8 mouse cellular contexts compared by ENCODE assay signal in the genomic region with DNA sequence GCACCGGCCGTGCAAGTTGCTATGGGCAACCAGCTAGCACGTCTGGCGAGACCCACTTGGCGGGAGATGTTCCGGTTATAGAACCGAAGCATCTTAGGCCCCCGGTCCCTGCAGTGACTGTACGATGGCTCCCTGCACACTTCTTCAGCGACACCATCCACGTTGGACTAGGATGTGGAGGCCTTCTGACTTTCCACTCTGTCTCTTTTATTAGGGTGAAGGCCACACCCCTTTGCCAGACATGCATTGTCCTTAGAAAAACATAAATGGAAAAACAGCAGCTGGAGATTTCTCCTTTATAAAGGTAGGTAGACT. TPM values are rescaled to one million over a fixed set of nuclear protein-coding genes. Genes with fewer than 3 reads are reported as not detected.
A peak's percentile ranks its signal among the peaks of the same experiment; 100 is the strongest.
DNase-seq lines count a peak whose midpoint lies in the region; ATAC-seq and TF ChIP-seq lines count a peak whose summit lies in the region.

No protein-coding gene starts in this region.

- peak overlapping the region; percentile 77 for H3K9ac ChIP-seq in kidney, embryonic 16.5 days (replicated peaks; ENCODE audit: low read length)
- peak overlapping the region; percentile 74 for H3K9ac ChIP-seq in hindbrain, postnatal 0 days (replicated peaks; ENCODE audit: low read length)
- H3K9ac ChIP-seq in midbrain, postnatal 0 days (replicated peaks; ENCODE audit: low read length, poor library complexity, severe bottlenecking): peak overlapping the region; percentile 70

- TF ChIP-seq CTCF in hindbrain, postnatal 0 days (IDR thresholded peaks at IDR 0.05; ENCODE audit: low read depth): no peak
- no peak for TF ChIP-seq CTCF in midbrain, postnatal 0 days (IDR thresholded peaks at IDR 0.05)

- H3K36me3 ChIP-seq in kidney, embryonic 16.5 days (ENCODE audit: insufficient read depth, low read length): peaks cover 25% of the 10 kb centered on the region
- peaks cover 30% of the 10 kb centered on the region for H3K36me3 ChIP-seq in embryonic facial prominence, embryonic 10.5 days (replicated peaks)
- H3K36me3 ChIP-seq in hindbrain, postnatal 0 days (ENCODE audit: insufficient read depth, low read length): peaks cover 9% of the 10 kb centered on the region; the same call in 1 of the 2 replicates
- peaks cover 6% of the 10 kb centered on the region for H3K36me3 ChIP-seq in midbrain, postnatal 0 days (ENCODE audit: insufficient read depth, low read length)

- peak overlapping the region; percentile 75 for H3K4me2 ChIP-seq in kidney, embryonic 16.5 days (replicated peaks; ENCODE audit: low read depth, low read length)
- H3K4me2 ChIP-seq in hindbrain, postnatal 0 days (ENCODE audit: low read depth, low read length): peak overlapping the region; percentile 75
- peak overlapping the region; percentile 57 for H3K4me2 ChIP-seq in midbrain, postnatal 0 days (ENCODE audit: low read depth, low read length, poor library complexity, severe bottlenecking)

- peak overlapping the region; percentile 71 for H3K4me3 ChIP-seq in kidney, embryonic 16.5 days (ENCODE audit: low read length)
- H3K4me3 ChIP-seq in embryonic facial prominence, embryonic 10.5 days: peak overlapping the region; percentile 80
- peak overlapping the region; percentile 65 for H3K4me3 ChIP-seq in hindbrain, postnatal 0 days (ENCODE audit: low read length)
- H3K4me3 ChIP-seq in midbrain, postnatal 0 days (ENCODE audit: low read depth, low read length): peak overlapping the region; percentile 57

- H3K4me1 ChIP-seq in kidney, embryonic 16.5 days (ENCODE audit: insufficient read depth, low read length): peaks cover 7% of the 10 kb centered on the region
- H3K4me1 ChIP-seq in embryonic facial prominence, embryonic 10.5 days: peaks cover 13% of the 10 kb centered on the region
- H3K4me1 ChIP-seq in hindbrain, postnatal 0 days (ENCODE audit: insufficient read depth, low read length): peaks cover 4% of the 10 kb centered on the region; the same call in 1 of the 2 replicates
- peaks cover 6% of the 10 kb centered on the region; the same call in 1 of the 2 replicates for H3K4me1 ChIP-seq in midbrain, postnatal 0 days (ENCODE audit: insufficient read depth, low read length)

- DNase-seq in kidney, postnatal 14 days: no peak
- no peak for DNase-seq in embryonic facial prominence, embryonic 10.5 days (ENCODE audit: low spot score)
- DNase-seq in hindbrain, postnatal 0 days (ENCODE audit: low spot score): no peak
- no peak for DNase-seq in midbrain, postnatal 0 days (ENCODE audit: low spot score)
- DNase-seq in T-cell, adult 2 months (ENCODE audit: low spot score): no peak
- DNase-seq in cerebellum, adult 8-10 months: no peak
- no peak for DNase-seq in spleen, adult 18-20 months

- peak overlapping the region; percentile 90 for H3K27ac ChIP-seq in kidney, embryonic 16.5 days (ENCODE audit: low read length)
- peak overlapping the region; percentile 91 for H3K27ac ChIP-seq in embryonic facial prominence, embryonic 10.5 days (replicated peaks)
- H3K27ac ChIP-seq in hindbrain, postnatal 0 days: peak overlapping the region; percentile 86
- H3K27ac ChIP-seq in midbrain, postnatal 0 days (ENCODE audit: low read depth, low read length): peak overlapping the region; percentile 75

- H3K27me3 ChIP-seq in kidney, embryonic 16.5 days (ENCODE audit: insufficient read depth, low read length): no peaks in the 10 kb centered on the region
- H3K27me3 ChIP-seq in embryonic facial prominence, embryonic 10.5 days (replicated peaks; ENCODE audit: low read depth, poor library complexity, severe bottlenecking): no peaks in the 10 kb centered on the region
- no peaks in the 10 kb centered on the region for H3K27me3 ChIP-seq in hindbrain, postnatal 0 days (ENCODE audit: insufficient read depth, low read length)
- no peaks in the 10 kb centered on the region for H3K27me3 ChIP-seq in midbrain, postnatal 0 days (ENCODE audit: insufficient read depth, low read length)

- ATAC-seq in kidney, embryonic 16.5 days (ENCODE audit: low FRiP score, low TSS enrichment): no peak
- no peak for ATAC-seq in hindbrain, postnatal 0 days
- ATAC-seq in midbrain, postnatal 0 days (ENCODE audit: low FRiP score): no peak

- WGBS in kidney, embryonic 16.5 days: under 1% methylated on average over 11 of the region's 11 CpGs
- WGBS in embryonic facial prominence, embryonic 10.5 days: under 1% methylated on average over 11 of the region's 11 CpGs
- WGBS in hindbrain, postnatal 0 days: 0% methylated on average over 11 of the region's 11 CpGs
- WGBS in midbrain, postnatal 0 days: under 1% methylated on average over 11 of the region's 11 CpGs

- H3K9me3 ChIP-seq in kidney, embryonic 16.5 days (ENCODE audit: low read length): no peaks in the 10 kb centered on the region; the same call in 1 of the 2 replicates
- no peaks in the 10 kb centered on the region for H3K9me3 ChIP-seq in embryonic facial prominence, embryonic 10.5 days
- no peaks in the 10 kb centered on the region for H3K9me3 ChIP-seq in hindbrain, postnatal 0 days (ENCODE audit: low read length)
- H3K9me3 ChIP-seq in midbrain, postnatal 0 days (ENCODE audit: low read length): no peaks in the 10 kb centered on the region

RNA-seq across cellular contexts. Expression of a gene that starts 0.5 kb away (rescaled TPM):
- polyA plus RNA-seq in kidney, embryonic 16.5 days (2015; fragmentation: Nextera tagmentation; extraction: Ambion mirVana): 42.7 and 45.7 TPM in 2 replicates
- polyA plus RNA-seq in embryonic facial prominence, embryonic 10.5 days (2016; fragmentation: Nextera tagmentation; extraction: Ambion mirVana): 34.5 and 41.6 TPM in 2 replicates
- 145 and 151 TPM in 2 replicates for total RNA-seq in hindbrain, postnatal 0 days (2014; rRNA removed)
- 38.4 and 38.8 TPM in 2 replicates for polyA plus RNA-seq in hindbrain, postnatal 0 days (2015; fragmentation: Nextera tagmentation; extraction: Ambion mirVana)
- 156 and 182 TPM in 2 replicates for total RNA-seq in midbrain, postnatal 0 days (2014; rRNA removed)
- polyA plus RNA-seq in midbrain, postnatal 0 days (2015; fragmentation: Nextera tagmentation; extraction: Ambion mirVana): 39.6 and 40.1 TPM in 2 replicates

RNA-seq across cellular contexts. Expression of a gene that starts 12.5 kb away (rescaled TPM):
- not detected in 2 replicates for polyA plus RNA-seq in kidney, embryonic 16.5 days (2015; fragmentation: Nextera tagmentation; extraction: Ambion mirVana)
- polyA plus RNA-seq in embryonic facial prominence, embryonic 10.5 days (2016; fragmentation: Nextera tagmentation; extraction: Ambion mirVana): not detected in 2 replicates
- not detected in 2 replicates for total RNA-seq in hindbrain, postnatal 0 days (2014; rRNA removed)
- polyA plus RNA-seq in hindbrain, postnatal 0 days (2015; fragmentation: Nextera tagmentation; extraction: Ambion mirVana): not detected in 2 replicates
- not detected in 2 replicates for total RNA-seq in midbrain, postnatal 0 days (2014; rRNA removed)
- not detected in 2 replicates for polyA plus RNA-seq in midbrain, postnatal 0 days (2015; fragmentation: Nextera tagmentation; extraction: Ambion mirVana)

RNA-seq across cellular contexts. Expression of a gene that starts 46.9 kb away (rescaled TPM):
- 5.3 and 6.5 TPM in 2 replicates for polyA plus RNA-seq in kidney, embryonic 16.5 days (2015; fragmentation: Nextera tagmentation; extraction: Ambion mirVana)
- polyA plus RNA-seq in embryonic facial prominence, embryonic 10.5 days (2016; fragmentation: Nextera tagmentation; extraction: Ambion mirVana): 1.5 and 1.6 TPM in 2 replicates
- 10.4 and 13.1 TPM in 2 replicates for total RNA-seq in hindbrain, postnatal 0 days (2014; rRNA removed)
- polyA plus RNA-seq in hindbrain, postnatal 0 days (2015; fragmentation: Nextera tagmentation; extraction: Ambion mirVana): 9.9 and 10.3 TPM in 2 replicates
- 6.6 and 6.9 TPM in 2 replicates for total RNA-seq in midbrain, postnatal 0 days (2014; rRNA removed)
- 5.1 and 6.0 TPM in 2 replicates for polyA plus RNA-seq in midbrain, postnatal 0 days (2015; fragmentation: Nextera tagmentation; extraction: Ambion mirVana)

RNA-seq across cellular contexts. Expression of a gene that starts 47.2 kb away (rescaled TPM):
- polyA plus RNA-seq in kidney, embryonic 16.5 days (2015; fragmentation: Nextera tagmentation; extraction: Ambion mirVana): 8.4 and 8.7 TPM in 2 replicates
- polyA plus RNA-seq in embryonic facial prominence, embryonic 10.5 days (2016; fragmentation: Nextera tagmentation; extraction: Ambion mirVana): 3.8 TPM in 2 replicates
- 10.5 and 11.2 TPM in 2 replicates for total RNA-seq in hindbrain, postnatal 0 days (2014; rRNA removed)
- polyA plus RNA-seq in hindbrain, postnatal 0 days (2015; fragmentation: Nextera tagmentation; extraction: Ambion mirVana): 7.9 and 8.7 TPM in 2 replicates
- total RNA-seq in midbrain, postnatal 0 days (2014; rRNA removed): 11.5 and 22.1 TPM in 2 replicates
- 4.8 and 6.3 TPM in 2 replicates for polyA plus RNA-seq in midbrain, postnatal 0 days (2015; fragmentation: Nextera tagmentation; extraction: Ambion mirVana)
